18 mouse cellular contexts compared by ENCODE assay signal in the genomic region with DNA sequence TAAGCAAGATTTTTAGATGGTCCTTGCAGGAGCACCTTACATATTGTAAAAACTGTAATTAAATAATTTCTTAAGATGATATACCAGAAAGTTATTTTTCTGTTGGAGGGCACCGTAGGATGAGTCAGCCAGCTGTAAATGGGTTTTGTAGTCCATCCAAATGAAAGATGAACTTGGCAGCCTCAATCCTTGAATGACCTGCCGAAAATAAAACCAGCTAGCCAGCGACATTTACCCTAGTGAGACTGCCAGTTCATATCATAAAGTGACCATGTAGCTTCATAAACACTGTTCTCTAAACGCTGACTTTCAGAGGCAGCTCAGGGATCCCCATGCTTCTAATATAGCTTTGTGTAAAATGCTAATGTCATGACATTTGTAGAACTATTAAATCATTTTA.
DNase-seq lines count a peak whose midpoint lies in the region; TF ChIP-seq lines count a peak whose summit lies in the region.
"Had no signal": no experiment of that assay in that cellular context is flagged by ENCODE, and none has a peak within 500 bp of the region (broad histone marks: within the 10 kb centered on the region; RNA-seq: fewer than 3 reads in every experiment).

No protein-coding gene starts in this region.

- H3K4me1 ChIP-seq in heart, embryonic 10.5 days: no peaks in the 10 kb centered on the region
- H3K4me1 ChIP-seq: embryonic facial prominence, embryonic 10.5 days; forebrain, embryonic 13.5 days; heart, embryonic 15.5 days; hindbrain, embryonic 13.5 days had no signal

- 84% methylated on average over 4 of the region's 4 CpGs for WGBS in heart, embryonic 10.5 days

- peak overlapping the region; percentile 81 for H3K27ac ChIP-seq in gastrocnemius, adult 2 months
- no peak overlapping the region for H3K27ac ChIP-seq in heart, embryonic 10.5 days
- no peak overlapping the region for H3K27ac ChIP-seq in left cerebral cortex, adult 2 months
- H3K27ac ChIP-seq: embryonic facial prominence, embryonic 10.5 days; forebrain, embryonic 13.5 days; heart, embryonic 15.5 days; hindbrain, embryonic 13.5 days; hindbrain, postnatal 0 days had no signal

- DNase-seq in gastrocnemius, adult 2 months: peak; percentile 23
- DNase-seq in gastrocnemius, postnatal 14 days: no peak
- DNase-seq in heart, adult 8-10 months (ENCODE audit: low spot score): peak; percentile 48
- DNase-seq in heart, embryonic 10.5 days (ENCODE audit: low spot score): no peak
- peak; percentile 36 to 57 for DNase-seq in heart, postnatal 10 days
- DNase-seq in left cerebral cortex, adult 2 months (ENCODE audit: extremely low spot score in 1 of 2, low spot score in 2 of 2): no peak
- DNase-seq in spleen, postnatal 10 days (ENCODE audit: low spot score in 2 of 2): no peak
- DNase-seq: adrenal gland, postnatal 14 days; cerebellum, adult 11-12 months; cerebellum, adult 9-10 months; forebrain, postnatal 0 days; kidney, adult 11 months had no signal

- no peaks in the 10 kb centered on the region for H3K36me3 ChIP-seq in heart, embryonic 10.5 days
- H3K36me3 ChIP-seq: embryonic facial prominence, embryonic 10.5 days; heart, embryonic 15.5 days; hindbrain, embryonic 13.5 days had no signal

- H3K4me3 ChIP-seq in gastrocnemius, adult 2 months: no peak overlapping the region; the same call in 1 of the 2 replicates
- H3K4me3 ChIP-seq in heart, embryonic 10.5 days: no peak overlapping the region
- no peak overlapping the region for H3K4me3 ChIP-seq in left cerebral cortex, adult 2 months
- H3K4me3 ChIP-seq: embryonic facial prominence, embryonic 10.5 days; forebrain, embryonic 13.5 days; heart, embryonic 15.5 days; hindbrain, embryonic 13.5 days had no signal

- no peaks in the 10 kb centered on the region for H3K27me3 ChIP-seq in heart, embryonic 10.5 days (ENCODE audit: insufficient read depth, poor library complexity, severe bottlenecking)
- H3K27me3 ChIP-seq: forebrain, embryonic 13.5 days; heart, embryonic 15.5 days; hindbrain, embryonic 13.5 days; Patski had no signal

- intact Hi-C loops in gastrocnemius, adult 2 months (cut with DNase I): no loop called here
- intact Hi-C loops in gastrocnemius, postnatal 14 days (cut with DNase I; ENCODE audit: low total_unique reads): no loop called here
- intact Hi-C loops in heart, postnatal 10 days (cut with DNase I): loop anchor here (5.0 kb wide), 1 partner anchor 51 kb away; no protein-coding TSS in a partner anchor
- intact Hi-C loops in left cerebral cortex, adult 2 months (cut with DNase I): no loop called here

- H3K9me3 ChIP-seq in heart, embryonic 10.5 days: no peaks in the 10 kb centered on the region
- H3K9me3 ChIP-seq: embryonic facial prominence, embryonic 10.5 days; forebrain, embryonic 13.5 days; heart, embryonic 15.5 days; hindbrain, embryonic 13.5 days had no signal

- TF ChIP-seq CTCF in gastrocnemius, adult 2 months (IDR thresholded peaks at IDR 0.05): no peak
- TF ChIP-seq CTCF in left cerebral cortex, adult 2 months (IDR thresholded peaks at IDR 0.05): no peak

Comparison
In these comparisons a context has a peak if more than half of its experiments do, and no peak if none do; other contexts are left out.
1. DNase-seq: peak in gastrocnemius, adult 2 months (single experiment), heart, adult 8-10 months (single experiment) and heart, postnatal 10 days (2 of 2); none in gastrocnemius, postnatal 14 days (single experiment), heart, embryonic 10.5 days (single experiment), left cerebral cortex, adult 2 months (0 of 2) and spleen, postnatal 10 days (0 of 2).